Mouse (Mus musculus) embryonic fibroblast, embryonic 13.5 days (primary cell): ENCODE results near the gene Dnm2. TPM values are rescaled to one million over a fixed set of nuclear protein-coding genes. Genes with fewer than 3 reads are reported as not detected.

Experiments used
- H3K27ac ChIP-seq: 2 replicates; pipeline ENCODE4 v1.5.1; 2012; ENCODE audit warnings: low read length, control low read depth, inconsistent platforms; ENCODE audit not compliant: insufficient read depth
- H3K4me1 ChIP-seq: 2 replicates; pipeline ENCODE4 v1.6.1; 2011; ENCODE audit warnings: low read length; ENCODE audit not compliant: control insufficient read depth, insufficient read depth
- H3K4me3 ChIP-seq: 2 replicates; pipeline ENCODE4 v1.5.1; 2011; ENCODE audit warnings: mild to moderate bottlenecking, control low read depth, low read length; ENCODE audit not compliant: insufficient read depth
- CTCF ChIP-seq: IDR thresholded peaks from 2 replicates; pipeline ENCODE4 v1.5.1; 2011; ENCODE audit warnings: mild to moderate bottlenecking, control low read depth, low read length, moderate library complexity, borderline replicate concordance; ENCODE audit not compliant: insufficient read depth
- POLR2A ChIP-seq: IDR thresholded peaks from 2 replicates; pipeline ENCODE4 v1.6.1; 2011; ENCODE audit warnings: low read depth, mild to moderate bottlenecking, control low read depth, low read length, moderate library complexity
- polyA plus RNA-seq: library from polyadenylated mRNA; stranded (reverse); fragments of >200 nt; gene quantifications from 2 replicates; pipeline ENCODE4 v1.2.4, GENCODE M21; 2011; ENCODE audit warnings: low read depth; ENCODE audit not compliant: missing spikeins, insufficient read length

The Dnm2 gene
- polyA plus RNA-seq, 1 experiment, result 77.2 TPM

GRCm38 (mm10) chr9:21496308-21497049, 71.8 kb downstream of the Dnm2 start:
- TF ChIP-seq CTCF (no peak), POLR2A (peak; percentile 76)
- Histone ChIP-seq H3K4me3 (peak overlapping the region; percentile 34), H3K27ac (peak overlapping the region; percentile 99), H3K4me1 (peaks cover 27% of the 10 kb centered on the region)

GRCm38 (mm10) chr9:21497050-21497542, 72.4 kb downstream of the Dnm2 start:
- Histone ChIP-seq H3K4me1 (peaks cover 27% of the 10 kb centered on the region), H3K4me3 (no peak overlapping the region), H3K27ac (peak overlapping the region; percentile 97)
- no peak for TF ChIP-seq CTCF
- peak; percentile 60 for TF ChIP-seq POLR2A

DNA sequence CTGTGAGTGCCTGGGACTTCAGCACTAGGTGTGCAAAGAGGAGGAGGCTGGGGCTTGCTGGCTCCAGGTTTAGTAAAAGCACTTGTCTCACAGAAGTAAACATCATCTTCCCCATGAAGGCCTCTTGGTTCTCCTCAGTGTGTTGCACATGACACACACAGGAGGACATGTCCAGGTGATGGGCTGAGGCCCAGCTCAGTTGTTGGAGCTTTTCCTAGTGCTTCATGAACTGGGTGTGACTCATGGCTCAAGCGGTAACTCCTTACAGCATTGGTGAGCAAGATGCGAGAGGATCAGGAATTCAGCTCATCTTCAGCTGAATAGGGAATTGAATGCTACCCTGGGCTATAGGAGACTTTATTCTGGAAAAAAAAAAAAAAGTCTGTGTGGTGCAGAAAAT, 73.0 kb downstream of the Dnm2 start:
- H3K4me1 ChIP-seq, result peaks cover 27% of the 10 kb centered on the region
- TF ChIP-seq CTCF, result no peak
- no peak for TF ChIP-seq POLR2A
- no peak overlapping the region for H3K4me3 ChIP-seq

DNA sequence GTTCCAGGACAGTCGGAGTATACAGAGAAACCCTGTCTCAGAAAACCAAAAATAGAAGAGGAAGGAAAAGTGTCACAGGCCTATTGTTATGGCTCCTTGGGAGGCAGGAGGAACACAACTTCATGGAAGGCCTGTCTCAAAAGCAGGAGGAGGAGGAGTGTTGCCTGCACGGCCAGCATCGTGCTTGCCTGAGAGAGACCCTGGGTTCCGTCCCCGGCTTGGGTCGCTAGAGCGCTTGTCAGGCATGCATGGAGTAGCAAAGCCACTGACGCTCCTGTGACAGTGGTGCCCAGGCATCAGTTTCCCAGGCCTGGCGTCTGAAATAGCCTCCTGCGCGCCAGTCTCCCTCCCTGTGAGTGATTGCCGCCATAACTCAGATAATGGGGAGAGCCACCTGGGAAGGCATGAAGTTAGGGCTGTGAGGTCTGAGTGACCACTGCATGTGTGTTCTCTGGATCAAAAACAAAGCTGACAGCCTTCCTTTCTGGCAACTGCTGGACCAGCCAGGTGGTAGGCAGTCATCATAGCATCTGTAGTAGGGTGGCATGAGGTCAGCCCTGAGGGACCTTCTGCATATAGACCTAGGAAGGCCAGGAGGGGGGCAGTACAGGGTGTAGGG, 73.7 kb downstream of the Dnm2 start:
- TF ChIP-seq CTCF, result no peak
- TF ChIP-seq POLR2A, result no peak
- Histone ChIP-seq H3K4me3 (no peak overlapping the region), H3K4me1 (peaks cover 23% of the 10 kb centered on the region), H3K27ac (peak overlapping the region; percentile 97)

More for the DNA sequence above, 73.0 kb downstream of the Dnm2 start:
- H3K27ac ChIP-seq, result peak overlapping the region; percentile 97

DNA sequence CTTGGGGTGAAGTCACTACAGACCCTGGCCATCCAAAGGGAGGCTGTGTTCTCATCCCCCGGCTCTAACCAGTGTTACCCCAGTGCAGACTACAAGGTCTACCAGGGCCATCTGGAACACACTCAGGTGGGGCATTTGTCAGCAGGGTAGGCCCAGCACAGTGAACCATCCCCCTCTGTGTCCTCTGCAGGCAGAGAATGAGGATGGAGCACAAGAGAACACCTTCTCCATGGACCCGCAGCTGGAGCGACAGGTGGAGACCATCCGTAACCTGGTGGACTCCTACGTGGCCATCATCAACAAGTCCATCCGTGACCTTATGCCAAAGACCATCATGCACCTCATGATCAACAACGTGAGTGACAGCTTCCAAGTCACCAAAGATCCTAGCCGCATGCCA, 78.6 kb downstream of the Dnm2 start:
- Histone ChIP-seq H3K27ac (no peak overlapping the region), H3K4me1 (0 out of 2 replicates have a peak, but pooled peaks cover under 1% of the 10 kb centered on the region)
- TF ChIP-seq POLR2A, result no peak
- no peak for TF ChIP-seq CTCF

GRCm38 (mm10) chr9:21505767-21506166, 81.1 kb downstream of the Dnm2 start:
- no peak overlapping the region for H3K27ac ChIP-seq
- no peak overlapping the region for H3K4me3 ChIP-seq
- peaks cover 5% of the 10 kb centered on the region for H3K4me1 ChIP-seq
- TF ChIP-seq POLR2A (no peak), CTCF (no peak)

More for the DNA sequence above, 78.6 kb downstream of the Dnm2 start:
- H3K4me3 ChIP-seq, result no peak overlapping the region

GRCm38 (mm10) chr9:21507753-21508430, 83.2 kb downstream of the Dnm2 start:
- H3K4me3 ChIP-seq, result no peak overlapping the region
- no peak overlapping the region for H3K27ac ChIP-seq
- H3K4me1 ChIP-seq, result peaks cover 5% of the 10 kb centered on the region
- TF ChIP-seq POLR2A (no peak), CTCF (no peak)

GRCm38 (mm10) chr9:21508871-21509404, 84.2 kb downstream of the Dnm2 start:
- no peak overlapping the region for H3K27ac ChIP-seq
- no peak for TF ChIP-seq CTCF
- TF ChIP-seq POLR2A, result no peak

GRCm38 (mm10) chr9:21509772-21510688, 85.3 kb downstream of the Dnm2 start, which contains the start of gene Tmed1:
TSS of gene Tmed1 (minus strand) at chr9:21510252.
- H3K4me1 ChIP-seq, result peaks cover 5% of the 10 kb centered on the region
- peak within 1 kb of the TSS; percentile 58 for H3K4me3 ChIP-seq
- TF ChIP-seq POLR2A (peak; percentile 80), CTCF (no peak)
- H3K27ac ChIP-seq, result peak within 1 kb of the TSS; percentile 96

More at GRCm38 (mm10) chr9:21508871-21509404, 84.2 kb downstream of the Dnm2 start:
- H3K4me3 ChIP-seq, result peak overlapping the region; percentile 58
- H3K4me1 ChIP-seq, result peaks cover 5% of the 10 kb centered on the region
